Mouse (Mus musculus): ENCODE measurements around the gene Prkcz. TPM values are rescaled to one million over a fixed set of nuclear protein-coding genes. Genes with fewer than 3 reads are reported as not detected.

The Prkcz gene
- 1 to 10 TPM in 1 of 2 experiments, under 1 TPM in 1; 0.87 to 1.2 TPM for total RNA-seq (2021)
- long read RNA-seq, experiment 1, partial matches to known transcripts = 2 of 3 reads
- long read RNA-seq, experiment 1, other reads (novel, unspliced or antisense) = 0 of 3 reads
- long read RNA-seq, experiment 2, partial matches to known transcripts = 3 of 5 reads
- long read RNA-seq, experiment 2, other reads (novel, unspliced or antisense) = 1 of 5 reads

DNA sequence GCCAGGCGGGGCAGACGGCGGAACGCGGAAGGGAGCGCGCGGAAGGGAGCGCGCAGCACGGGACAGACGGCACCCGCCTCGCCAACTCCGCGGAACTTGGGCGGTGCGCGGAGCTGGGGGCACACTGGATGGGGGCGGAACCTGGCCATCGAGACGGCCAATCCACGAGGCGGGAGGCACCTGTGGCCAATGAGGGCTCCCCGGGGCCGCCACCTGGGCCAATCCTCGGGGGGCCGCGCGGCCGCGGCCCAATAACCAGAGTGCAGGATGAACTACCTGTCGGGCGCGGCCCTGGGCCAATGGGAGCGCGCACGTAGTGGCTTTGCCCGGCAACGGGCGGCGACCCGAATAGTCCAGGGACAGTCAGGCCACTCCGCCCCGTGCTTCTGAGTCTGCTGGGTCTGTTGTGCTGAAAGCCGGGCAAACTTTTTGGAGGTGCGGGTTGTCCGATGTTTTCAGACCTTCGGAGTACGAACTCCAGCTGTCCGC, at the start of gene Prkcz:
Gene Prkcz, minus strand, starts transcription at position 59 of the 489 bp plus-strand sequence.
- intact Hi-C loops (cut with DNase I) = no loop called here
- peak; percentile 42 to 52 for DNase-seq

DNA sequence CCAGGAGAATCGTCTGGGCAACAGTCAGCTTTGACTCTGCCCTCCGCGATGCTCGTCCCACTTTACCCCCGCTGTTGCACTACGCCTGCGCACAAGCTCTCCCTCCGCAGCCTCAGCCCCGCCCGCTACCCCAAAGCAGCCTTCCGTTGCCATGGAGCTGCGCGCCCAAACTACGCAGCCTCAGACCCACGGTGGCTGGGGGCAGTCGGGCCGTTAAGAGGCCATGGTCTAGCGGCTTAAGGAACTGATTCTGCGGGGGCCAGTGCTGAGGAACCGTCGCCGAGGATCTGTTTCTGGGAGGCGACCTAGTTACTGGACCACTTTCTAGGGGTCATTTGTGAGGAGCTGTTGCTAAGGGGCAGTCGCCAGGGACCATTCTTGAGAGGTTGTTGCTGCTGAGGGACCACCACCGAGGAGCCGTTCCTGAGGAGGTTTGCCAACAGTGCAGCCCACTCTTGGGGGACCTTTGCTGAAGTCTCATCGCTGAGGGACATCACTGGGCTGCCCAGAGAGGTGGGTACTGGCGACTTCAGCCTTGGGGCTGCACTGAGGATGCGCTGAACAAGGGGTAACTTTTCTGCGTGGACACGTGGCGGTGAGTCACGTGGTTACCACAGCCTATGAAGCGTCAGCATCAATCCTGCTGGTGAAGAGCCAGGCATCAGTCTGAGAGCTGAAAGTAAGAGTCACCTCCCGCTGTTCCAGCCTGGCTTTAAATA, 48.1 kb upstream of the Prkcz start, which contains the start of gene Cfap74:
Gene Cfap74, plus strand, starts transcription at position 133 of the 719 bp plus-strand sequence.
- intact Hi-C loops (cut with DNase I) = loop anchor here (5.0 kb wide), 1 partner anchor 87 kb away; no protein-coding TSS in a partner anchor
- peak; percentile 51 to 71 for DNase-seq

DNA sequence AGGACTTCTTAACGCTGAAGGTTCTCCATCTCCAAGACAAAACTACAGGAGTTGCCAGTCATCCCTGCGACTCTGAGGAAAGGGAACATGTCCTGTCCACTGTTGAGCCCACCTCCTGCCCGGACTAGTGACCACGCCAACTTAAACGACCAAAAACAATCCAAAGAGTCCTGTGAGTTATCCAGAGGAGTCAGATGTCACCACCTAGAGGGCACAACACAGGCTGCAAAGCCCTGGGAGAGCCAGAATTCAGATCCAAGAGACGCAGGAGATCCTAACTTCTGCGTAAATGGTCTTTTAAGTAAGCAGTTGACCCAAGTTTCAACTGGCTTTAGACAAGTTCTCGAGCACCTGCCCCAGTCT, 47.5 kb upstream of the Prkcz start:
- intact Hi-C loops (cut with DNase I) = loop anchor here (5.0 kb wide), 1 partner anchor 86 kb away; no protein-coding TSS in a partner anchor
- DNase-seq = no peak

DNA sequence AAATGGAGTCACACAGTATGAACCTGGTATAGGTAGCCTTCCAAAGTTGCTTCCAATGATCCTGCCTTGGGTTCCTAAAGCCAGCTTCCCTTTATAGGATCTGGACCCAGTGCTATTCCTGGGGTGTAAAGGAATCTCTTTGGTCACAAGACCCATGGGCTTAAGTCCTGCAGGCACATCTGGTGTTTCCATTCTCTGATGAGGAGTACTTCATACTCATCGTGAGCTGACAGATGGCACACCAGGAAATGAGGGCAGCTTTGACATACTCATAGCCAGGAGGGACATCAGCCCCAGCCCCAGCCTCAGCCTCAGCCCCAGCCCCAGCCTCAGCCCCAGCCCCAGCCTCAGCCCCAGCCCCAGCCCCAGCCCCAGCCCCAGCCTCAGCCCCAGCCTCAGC, 41.3 kb upstream of the Prkcz start:
- intact Hi-C loops (cut with DNase I) = no loop called here

DNA sequence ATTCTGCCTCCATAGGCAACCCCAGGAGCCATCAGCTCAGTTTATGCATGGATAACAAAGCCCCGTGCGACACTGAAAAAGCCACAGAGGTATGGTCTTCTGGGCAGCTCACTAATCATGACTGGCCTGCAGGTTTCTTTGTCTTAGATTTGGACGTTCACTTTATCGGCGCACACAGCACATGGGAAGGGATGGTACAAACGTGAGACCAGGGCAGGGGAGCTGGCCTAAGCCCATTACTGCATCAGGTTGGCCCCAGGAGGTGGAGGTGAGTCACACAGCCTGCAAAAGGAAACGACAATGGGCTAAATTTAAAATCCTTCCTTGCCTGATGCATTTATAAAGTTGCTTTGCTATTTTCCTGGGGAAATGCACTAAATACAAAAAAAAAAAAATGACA, 40.0 kb upstream of the Prkcz start:
- intact Hi-C loops (cut with DNase I) = no loop called here
- DNase-seq = no peak

More for the DNA sequence above, 41.3 kb upstream of the Prkcz start:
- DNase-seq = no peak

DNA sequence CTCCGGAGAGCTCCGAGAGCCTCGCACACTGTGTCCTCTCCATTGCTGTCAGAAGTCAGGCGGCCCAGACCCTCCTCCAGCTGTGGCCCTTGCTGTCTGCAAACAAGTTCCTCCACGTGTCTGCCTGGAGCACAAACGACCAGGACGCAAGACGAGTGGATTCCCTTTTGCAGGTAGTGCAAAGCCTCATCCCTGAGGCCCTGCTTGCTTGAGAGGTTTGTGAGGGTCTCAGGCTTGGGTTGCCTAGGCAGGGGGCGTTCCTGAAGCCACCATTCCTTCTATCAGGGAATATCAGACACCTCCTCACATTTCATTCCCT, 37.0 kb upstream of the Prkcz start:
- intact Hi-C loops (cut with DNase I) = no loop called here

DNA sequence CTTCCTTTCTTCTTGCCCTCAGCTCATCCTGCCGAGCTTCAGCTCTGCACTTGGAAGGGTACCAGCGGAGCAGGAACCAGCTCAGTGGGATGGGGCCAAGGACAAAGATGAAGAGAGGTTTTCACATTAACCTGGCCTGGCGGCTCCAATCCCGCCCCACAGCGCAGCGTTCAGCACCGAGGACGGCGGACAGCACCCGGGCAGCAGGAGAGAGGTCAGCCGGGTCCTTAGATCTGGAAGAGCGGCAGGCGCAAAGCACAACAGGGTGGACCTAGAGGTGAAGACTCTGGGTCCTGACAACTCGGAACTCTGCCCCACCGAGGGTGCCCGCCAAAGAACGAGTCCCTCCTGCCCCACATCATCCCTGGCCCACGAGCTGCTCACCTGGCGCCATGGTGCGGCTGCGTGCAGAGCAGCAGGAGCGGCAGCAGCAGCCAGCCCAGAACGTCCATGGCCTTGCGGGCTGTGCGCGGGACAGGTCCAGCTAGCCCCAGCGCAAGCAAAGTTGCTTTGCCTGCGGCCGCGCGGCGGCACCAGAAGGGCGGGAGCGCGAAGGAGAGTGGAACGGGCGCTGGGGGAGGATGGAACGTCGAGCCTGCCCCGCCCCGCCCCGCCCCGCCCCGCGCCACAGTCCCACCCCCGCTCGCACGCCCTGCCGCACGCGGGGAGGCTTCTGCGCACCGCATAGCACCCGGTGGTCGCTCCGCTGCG, 36.5 kb upstream of the Prkcz start, which contains the start of gene Gabrd:
Gene Gabrd, minus strand, starts transcription at position 602 of the 711 bp plus-strand sequence.
- intact Hi-C loops (cut with DNase I) = no loop called here
- peak in 1 of 2 experiments; percentile 23 for DNase-seq

More for the DNA sequence above, 37.0 kb upstream of the Prkcz start:
- no peak for DNase-seq

DNA sequence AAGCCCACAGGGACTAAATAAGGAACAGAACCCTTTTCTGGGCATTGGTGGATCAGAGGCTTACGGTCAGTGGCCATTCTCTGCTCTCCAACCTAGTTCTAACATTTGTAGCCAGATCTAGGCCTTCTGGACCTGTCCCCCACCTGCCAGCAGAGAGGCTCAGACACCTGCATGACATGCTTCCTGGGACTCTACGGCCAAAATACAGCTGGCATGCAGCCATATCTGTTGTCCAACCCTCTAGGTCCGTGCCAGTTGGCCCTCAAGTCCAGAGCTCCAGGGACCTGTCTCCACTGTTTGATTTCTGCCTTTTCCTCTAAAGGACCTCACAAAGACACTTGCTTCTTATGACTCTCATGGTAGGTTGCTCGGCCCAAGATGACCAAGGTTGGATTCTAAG, 35.6 kb upstream of the Prkcz start:
- DNase-seq = no peak
- intact Hi-C loops (cut with DNase I) = no loop called here

DNA sequence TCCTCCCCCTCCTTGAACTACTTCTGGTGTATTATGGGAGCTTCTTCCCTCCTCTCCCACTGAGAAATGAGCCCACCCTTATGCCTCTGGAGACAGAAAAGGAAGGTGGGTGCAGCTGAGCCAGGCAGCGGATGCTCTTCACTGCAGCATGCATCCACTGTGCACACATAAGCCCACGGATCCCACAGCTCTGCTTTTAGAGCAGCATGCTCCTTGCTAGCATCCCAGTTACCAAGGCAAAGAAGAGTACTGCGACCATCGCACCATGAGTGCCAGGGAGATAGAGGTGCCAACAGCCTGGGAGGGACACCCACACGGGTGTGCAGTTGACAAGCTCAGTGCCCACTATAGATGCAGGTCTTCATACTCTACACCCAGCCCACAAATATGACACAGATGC, 34.3 kb upstream of the Prkcz start:
- no peak for DNase-seq
- intact Hi-C loops (cut with DNase I) = no loop called here

DNA sequence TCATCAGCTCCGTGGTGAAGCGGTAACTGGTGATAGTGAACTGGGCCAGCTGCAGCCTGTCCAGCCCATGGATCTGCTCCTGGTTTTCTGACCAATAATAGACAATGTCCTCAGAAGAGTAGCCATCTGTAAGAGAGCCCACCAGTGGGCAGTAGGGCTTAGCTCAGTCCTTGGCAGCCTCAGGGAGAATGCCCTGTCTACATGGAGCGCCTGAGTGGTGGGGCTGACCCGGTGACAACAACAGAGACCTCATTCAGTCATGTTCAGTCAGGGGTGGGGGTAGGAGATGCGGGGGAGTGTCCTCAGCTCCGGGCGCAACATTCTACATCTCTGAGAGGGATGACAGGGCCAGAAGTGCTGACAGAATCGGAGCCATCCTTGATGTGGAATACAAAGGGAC, 26.0 kb upstream of the Prkcz start:
- no peak for DNase-seq
- intact Hi-C loops (cut with DNase I) = no loop called here

DNA sequence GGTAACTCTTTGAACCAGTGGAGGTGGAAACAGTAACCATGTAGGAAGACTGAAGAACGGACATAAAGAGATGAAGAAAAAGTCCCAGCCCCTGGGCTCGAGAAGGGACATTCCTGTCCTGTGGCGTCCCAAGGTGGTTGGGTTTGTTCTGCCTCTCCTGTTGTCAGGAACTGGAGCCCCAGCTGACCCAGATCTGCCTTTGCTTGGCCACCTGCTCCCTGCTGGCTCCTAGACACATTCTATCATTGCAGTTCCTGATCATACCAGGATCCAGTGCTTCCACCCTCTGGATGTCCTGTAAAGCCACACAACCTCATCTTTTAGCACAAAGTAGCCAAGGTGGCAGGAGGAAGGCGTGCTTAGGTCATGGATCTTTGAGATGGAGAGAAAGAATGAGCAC, 22.2 kb upstream of the Prkcz start:
- intact Hi-C loops (cut with DNase I) = no loop called here
- DNase-seq = no peak

DNA sequence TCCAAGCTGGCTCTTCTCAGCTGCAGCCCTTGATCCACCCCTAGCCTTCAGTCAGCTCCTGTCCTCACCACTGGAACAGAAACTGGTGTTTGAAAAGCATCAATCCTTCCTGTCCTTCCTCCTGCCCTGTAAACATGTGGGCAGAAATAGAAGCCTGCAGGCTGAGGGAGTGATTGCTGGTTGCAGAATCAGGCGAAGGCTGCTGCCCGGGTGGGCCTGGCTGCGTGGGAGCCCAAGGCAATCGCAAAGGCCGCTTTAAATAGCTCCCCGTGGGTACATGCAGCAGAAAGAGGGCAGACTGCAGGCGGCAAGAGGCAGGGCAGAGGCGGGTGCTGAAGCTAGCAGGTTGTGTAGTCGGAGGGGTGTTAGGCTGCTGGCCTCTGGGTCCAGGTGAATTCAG, 21.6 kb upstream of the Prkcz start:
- DNase-seq = no peak
- intact Hi-C loops (cut with DNase I) = no loop called here

DNA sequence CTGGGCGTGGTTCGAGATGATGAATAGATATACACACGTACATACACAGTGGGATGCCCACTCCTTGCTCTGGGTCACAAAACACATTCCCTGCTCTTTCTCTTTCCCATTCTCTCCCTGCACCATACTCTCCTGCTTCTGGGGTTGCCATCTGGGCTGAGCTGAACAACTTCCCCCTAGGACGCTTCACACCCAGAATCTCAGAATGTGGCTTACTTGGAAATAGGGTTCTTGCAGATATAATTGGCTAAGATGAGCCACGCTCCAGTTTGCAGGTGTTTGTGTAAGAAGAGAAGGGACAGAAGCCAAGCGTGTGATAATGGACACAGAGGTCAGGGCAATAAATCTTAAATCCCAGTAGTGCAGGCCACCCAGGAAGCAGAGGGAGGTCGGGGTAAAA, 20.8 kb upstream of the Prkcz start:
- intact Hi-C loops (cut with DNase I) = no loop called here

DNA sequence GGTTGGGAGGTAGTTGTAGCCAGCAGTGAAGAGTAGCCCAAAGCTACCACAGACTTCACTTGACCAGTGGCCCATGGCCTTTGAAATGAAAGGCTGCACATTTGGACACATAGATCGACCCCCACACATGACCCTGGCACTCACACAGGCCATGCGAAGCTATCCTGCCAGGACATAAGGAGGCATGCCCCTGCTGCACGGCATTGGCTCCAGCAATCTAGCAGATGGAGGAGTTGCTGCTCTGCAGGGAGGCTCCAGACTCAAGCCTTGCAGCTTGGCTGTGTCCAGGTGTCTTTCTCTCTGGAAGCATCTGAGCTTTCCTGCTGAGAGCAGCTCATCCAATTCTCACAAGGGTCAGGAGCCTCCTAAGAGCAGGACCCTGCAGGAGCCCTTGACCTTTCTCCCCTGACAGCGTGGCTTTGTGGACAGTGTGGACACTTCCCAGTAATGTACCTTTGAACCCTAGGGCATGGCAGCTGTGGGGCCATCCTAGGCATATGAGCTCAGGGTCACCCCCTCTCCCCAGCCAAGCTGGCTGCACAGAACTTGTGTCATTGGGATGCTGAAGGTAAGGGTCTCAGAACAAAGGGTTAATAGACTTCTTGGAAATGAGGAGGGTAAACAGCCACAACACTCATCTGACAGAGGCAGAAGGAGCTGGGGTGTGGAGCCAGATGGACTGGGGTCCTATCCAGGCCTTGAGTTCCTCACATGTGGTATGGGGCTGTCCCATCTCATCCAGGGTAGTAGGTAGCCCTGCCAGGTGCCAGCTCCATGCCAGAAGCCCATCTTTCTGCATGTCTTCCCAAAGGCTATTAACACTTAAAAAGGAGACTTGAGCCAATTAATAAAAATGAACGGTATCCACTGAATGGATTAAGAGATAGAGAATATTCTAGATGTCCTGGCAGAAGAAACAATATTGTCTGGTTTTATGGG, 10.9 kb upstream of the Prkcz start:
- DNase-seq = no peak
- intact Hi-C loops (cut with DNase I) = no loop called here

More for the DNA sequence above, 20.8 kb upstream of the Prkcz start:
- no peak for DNase-seq

DNA sequence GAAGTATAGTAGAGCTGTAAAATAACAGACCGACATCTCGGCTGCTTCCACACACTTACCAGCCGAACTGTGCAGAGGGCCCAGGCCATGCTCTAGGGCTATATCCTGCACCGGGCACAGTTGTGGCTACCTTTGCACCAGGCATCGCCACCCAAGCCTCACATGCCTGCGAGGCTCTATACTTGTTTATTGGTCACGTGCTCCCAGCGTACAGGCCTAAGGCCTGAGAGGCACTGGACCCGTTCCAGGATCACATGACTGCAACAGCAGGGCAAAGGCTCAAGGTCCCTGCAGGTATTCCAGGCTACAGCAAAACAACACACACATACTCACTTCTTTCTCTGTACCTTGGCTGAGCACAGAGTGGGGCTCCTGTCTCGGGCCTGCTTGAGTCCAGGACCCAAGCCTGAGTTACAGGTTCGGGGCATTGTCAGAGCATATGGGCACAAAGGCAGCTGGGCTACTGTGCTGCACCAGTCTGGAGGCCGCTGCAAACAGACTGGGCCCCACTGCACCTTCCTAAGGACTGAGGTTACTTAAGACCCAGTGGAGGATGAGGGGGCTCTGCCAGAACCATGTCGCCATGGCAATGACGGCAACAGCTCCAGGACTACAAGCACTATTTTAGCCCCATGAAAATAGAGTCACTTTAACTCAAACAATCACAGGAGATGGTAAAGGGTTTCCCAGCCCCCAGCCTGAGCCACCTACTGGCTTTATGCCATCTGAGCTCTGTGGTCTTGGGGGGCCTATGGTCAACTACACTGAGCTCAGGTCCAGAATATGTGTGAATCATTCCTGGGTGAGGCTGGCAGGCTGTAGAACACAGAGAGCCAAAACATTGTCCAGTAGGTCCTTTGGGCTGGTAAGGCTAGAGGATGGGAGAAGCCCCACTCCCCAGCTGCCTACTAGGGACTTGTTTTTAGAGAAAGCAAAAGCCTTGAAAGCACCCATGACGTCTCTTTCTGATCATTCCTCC, 9.9 kb upstream of the Prkcz start:
- intact Hi-C loops (cut with DNase I) = no loop called here
- no peak for DNase-seq

DNA sequence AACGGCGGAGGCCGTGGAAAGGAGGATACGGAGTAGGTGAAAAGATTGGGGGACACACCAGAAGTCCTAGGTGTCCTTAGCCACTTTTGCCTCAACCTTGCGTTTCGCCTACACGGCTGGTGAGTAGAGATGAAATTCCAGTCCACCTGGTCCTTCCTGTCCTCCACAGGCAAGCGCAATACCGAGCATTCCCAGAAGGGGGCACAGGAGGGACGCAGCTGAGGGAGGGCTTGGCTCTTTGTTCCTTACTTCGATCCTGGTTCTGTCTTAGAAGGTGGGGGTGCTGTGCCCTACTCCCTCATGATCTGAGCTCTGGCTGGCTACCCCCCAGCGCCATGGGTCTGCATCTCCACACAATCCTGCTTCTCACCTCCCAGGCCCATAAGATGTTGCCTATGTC, 7.5 kb upstream of the Prkcz start:
- DNase-seq = peak; percentile 62 to 70

DNA sequence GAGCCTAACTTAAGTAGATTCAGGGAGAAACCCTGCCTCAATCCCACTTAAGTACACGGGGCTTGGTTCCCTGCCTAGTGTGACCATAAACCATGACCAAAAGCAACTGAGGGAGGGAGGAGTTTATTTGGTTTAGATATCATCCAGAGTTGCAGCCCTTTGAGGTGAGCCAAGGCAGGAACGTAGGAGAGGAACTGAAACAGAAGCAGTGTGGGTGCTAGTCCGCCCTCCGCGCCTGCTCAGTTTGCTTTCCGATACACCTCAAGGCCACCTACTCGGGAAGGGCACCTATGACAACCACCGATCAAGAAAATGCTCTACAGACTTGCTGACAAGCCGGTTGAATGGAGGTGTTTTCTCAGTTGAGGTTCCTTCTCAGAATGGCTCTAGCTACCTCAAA, 6.6 kb upstream of the Prkcz start:
- DNase-seq = no peak
- intact Hi-C loops (cut with DNase I) = loop anchor here (5.0 kb wide), 2 partner anchors 90 to 215 kb away; no protein-coding TSS in a partner anchor

More for the DNA sequence above, 7.5 kb upstream of the Prkcz start:
- intact Hi-C loops (cut with DNase I) = loop anchor here (5.0 kb wide), 2 partner anchors 89 to 214 kb away; no protein-coding TSS in a partner anchor

DNA sequence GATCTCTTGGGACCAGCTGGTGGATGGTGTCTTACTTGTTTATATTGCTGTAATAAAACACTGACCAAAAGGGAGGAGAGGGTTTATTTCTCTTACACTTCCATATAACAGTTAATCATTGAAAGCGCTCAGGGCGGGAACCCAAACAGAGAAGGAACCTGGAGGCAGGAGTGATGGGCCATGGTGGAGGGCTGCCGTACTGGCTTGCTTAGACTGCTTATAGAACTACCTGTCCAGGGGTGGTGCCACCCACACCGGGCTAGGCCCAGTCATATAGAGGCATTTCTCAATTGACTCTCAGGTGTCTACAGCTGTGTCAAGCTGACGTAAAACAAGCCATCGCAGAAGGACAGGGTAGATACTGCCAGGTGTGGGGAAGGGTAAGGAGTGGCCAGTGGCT, 5.6 kb upstream of the Prkcz start:
- peak in 1 of 2 experiments; percentile 6 for DNase-seq
- intact Hi-C loops (cut with DNase I) = loop anchor here (5.0 kb wide), 2 partner anchors 91 to 216 kb away; no protein-coding TSS in a partner anchor

DNA sequence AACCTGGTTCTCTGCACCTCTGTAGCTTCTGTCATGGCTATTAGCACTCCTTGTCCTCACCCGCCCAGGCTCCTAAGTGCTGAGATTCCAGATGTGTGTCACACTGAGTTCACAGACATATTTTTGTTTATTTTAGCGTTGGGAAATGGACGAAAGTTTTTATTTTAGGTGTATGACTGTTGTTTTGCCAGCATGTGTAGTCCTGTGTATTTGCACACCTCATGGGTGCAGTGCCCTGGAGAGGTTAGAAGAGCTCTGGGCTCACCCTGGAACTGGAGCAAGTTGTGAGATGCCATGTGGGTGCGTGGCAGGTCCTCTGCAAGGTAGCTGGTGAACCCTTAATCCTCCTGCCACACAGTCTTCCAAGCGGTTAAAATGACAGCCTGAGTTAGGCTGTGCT, 1.3 kb upstream of the Prkcz start:
- DNase-seq = no peak
- intact Hi-C loops (cut with DNase I) = no loop called here
